Mouse (Mus musculus) C2C12 (cell line): ENCODE results near the gene Gnaq.

Experiments used
- CEBPB ChIP-seq: IDR thresholded peaks from one replicate; pipeline ENCODE4 v1.6.1; 2011; ENCODE audit warnings: low read depth, mild to moderate bottlenecking, control low read depth, moderate library complexity
- CTCF ChIP-seq: IDR thresholded peaks from one replicate; pipeline ENCODE4 v1.5.1; 2011; ENCODE audit not compliant: control insufficient read depth, insufficient read depth, insufficient read length
- MAX ChIP-seq: IDR thresholded peaks from one replicate; pipeline ENCODE4 v1.6.1; 2011; ENCODE audit warnings: mild to moderate bottlenecking, control low read depth
- MYOG ChIP-seq: IDR thresholded peaks from one replicate; pipeline ENCODE4 v1.6.1; 2011; ENCODE audit not compliant: control insufficient read depth, insufficient read length; ENCODE audit errors: extremely low read depth
- USF1 ChIP-seq: IDR thresholded peaks from one replicate; pipeline ENCODE4 v1.6.1; 2011; ENCODE audit warnings: low read depth, mild to moderate bottlenecking, control low read depth, moderate library complexity

GRCm38 (mm10) chr19:16183592-16184365 is 51.1 kb downstream of the Gnaq start:
- TF ChIP-seq CTCF, result no peak
- TF ChIP-seq USF1, result no peak
- no peak for TF ChIP-seq MYOG
- TF ChIP-seq MAX, result no peak
- no peak for TF ChIP-seq CEBPB
